Mouse (Mus musculus) left cerebral cortex, adult 2 months (tissue): Measurements from ENCODE around the gene Arid1a. TPM values are rescaled to one million over a fixed set of nuclear protein-coding genes. Genes with fewer than 3 reads are reported as not detected.

Source experiments
- DNase-seq, 2 experiments: peaks; one replicate each; pipeline ENCODE4 v3.0.0; 2021 to 2022; ENCODE audit warnings: low spot score in 2 of 2, mixed read lengths in 1 of 2; ENCODE audit errors: extremely low spot score in 1 of 2
- H3K27ac ChIP-seq: fragments of 200-600 bp; 2 replicates; pipeline ENCODE4 v1.8.1; 2022
- H3K4me3 ChIP-seq: fragments of 200-600 bp; 2 replicates; pipeline ENCODE4 v1.8.1; 2022
- CTCF ChIP-seq: fragments of 200-600 bp; IDR thresholded peaks from 2 replicates; pipeline ENCODE4 v1.8.1; 2022; ENCODE audit warnings: antibody characterized with exemption, mild to moderate bottlenecking, moderate library complexity
- intact Hi-C: fragments of 180-260 bp; cut with DNase I; formaldehyde crosslinking; loops from one replicate; pipeline ENCODE4 v1.15.1; 2025
- total RNA-seq, 2 experiments: library from RNA; stranded (reverse); gene quantifications; 2 replicates each; pipeline ENCODE4 v1.2.3; 2021

Arid1a gene
- total RNA-seq, 2 experiments from 2014 or later = 90.9 to 98.6 TPM

DNA sequence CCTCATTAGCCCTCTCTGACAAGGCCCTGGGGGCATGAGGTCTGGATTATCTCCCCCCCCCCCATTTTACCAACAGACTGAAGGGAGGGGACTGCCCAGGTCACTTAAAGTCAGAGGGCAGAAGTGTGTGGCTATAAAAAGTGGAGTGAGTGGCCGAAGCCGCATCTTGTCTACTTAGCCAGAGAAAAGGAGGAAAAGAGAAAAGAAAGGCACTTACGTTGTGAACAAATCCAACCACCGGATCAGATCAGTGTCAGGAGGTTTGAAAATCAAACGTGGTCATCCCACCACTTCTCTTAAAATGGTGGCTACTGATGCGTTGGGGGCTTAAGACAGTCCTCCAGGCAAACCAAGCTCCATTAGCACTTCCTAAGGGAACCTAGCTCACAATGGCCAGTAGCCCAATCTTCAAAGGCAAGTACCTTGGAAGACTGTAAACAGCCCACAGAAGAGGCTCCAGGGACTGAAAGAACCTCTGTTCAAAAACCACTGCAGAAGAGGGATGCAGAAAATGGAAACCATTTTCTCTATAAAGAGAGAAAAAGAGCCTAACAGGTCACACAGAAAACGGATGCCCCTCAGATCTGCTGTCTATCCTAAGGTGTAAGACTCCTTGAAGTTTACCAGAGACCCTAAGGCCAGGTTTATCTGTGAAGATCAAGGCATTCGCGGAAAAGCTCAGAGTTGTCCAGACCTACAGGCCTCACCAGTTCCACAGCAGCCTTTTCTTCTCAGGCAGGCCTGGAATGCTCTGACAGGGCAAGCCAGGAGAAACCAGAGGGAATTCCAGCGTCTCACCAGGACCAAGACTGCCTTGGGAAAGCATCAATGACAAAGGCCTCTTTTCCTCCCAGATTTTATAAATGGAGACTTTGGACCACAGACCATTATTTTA lies 1.5 kb downstream of the Arid1a start:
- DNase-seq = no peak
- Histone ChIP-seq H3K27ac (peak overlapping the region; percentile 71), H3K4me3 (peak overlapping the region; percentile 96)
- intact Hi-C loops = loop anchor here (1.0 to 10.0 kb wide), 2 partner anchors 83 to 160 kb away; partner anchors contain the start of gene Pigv
- no peak for TF ChIP-seq CTCF

GRCm38 (mm10) chr4:133754238-133754637 lies 2.3 kb downstream of the Arid1a start:
- Histone ChIP-seq H3K4me3 (peak overlapping the region; percentile 96), H3K27ac (peak overlapping the region; percentile 97)
- intact Hi-C loops = loop anchor here (1.0 to 10.0 kb wide), 2 partner anchors 82 to 159 kb away; partner anchors contain the start of gene Pigv
- DNase-seq = peak; percentile 99 to 100
- no peak; the same call in none of the 2 replicates for TF ChIP-seq CTCF

DNA sequence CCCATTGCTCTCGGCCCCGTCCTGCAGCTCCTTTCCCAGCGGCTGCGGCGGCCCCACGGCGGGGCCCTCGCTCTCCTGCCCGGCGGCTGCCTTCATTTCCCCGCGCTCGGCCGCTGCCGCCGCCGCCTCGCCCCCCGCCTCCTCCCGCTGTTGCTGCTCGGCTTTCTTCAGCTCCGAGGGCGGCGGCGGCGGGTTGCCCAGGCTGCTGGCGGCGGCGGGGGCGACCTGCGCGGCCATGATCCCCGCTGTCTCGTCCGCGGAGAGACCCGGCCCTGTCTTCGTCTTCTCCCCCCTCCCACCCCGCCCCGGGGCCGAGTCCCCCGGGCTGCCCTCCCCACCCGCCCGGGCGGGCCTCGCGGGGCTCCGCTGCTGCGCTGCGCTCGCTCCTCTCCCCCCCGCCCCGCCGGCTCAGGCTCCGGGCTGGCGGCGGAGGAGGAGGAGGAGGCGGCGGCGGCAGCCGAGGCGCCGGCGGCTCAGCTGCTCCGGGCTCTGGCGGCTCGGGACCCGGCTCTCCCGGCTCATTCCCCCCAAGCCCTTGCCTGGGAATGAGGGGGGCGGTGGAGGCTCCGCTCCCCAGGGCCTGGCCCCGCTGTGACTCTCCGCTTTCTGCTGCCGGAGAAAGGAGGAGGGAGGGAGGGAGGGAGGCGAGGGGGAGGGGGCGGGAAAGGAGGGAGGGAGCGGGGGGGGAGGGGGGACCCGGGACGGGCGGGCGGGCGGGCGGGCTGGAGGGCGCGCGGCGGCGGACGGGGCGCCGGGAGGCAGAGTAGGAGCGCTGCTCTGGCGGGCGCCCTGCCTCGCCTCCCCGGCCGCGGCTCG lies 3.0 kb downstream of the Arid1a start:
- intact Hi-C loops = loop anchor here (1.0 to 10.0 kb wide), 2 partner anchors 81 to 159 kb away; partner anchors contain the start of gene Pigv
- TF ChIP-seq CTCF = no peak
- Histone ChIP-seq H3K27ac (peak overlapping the region; percentile 97), H3K4me3 (peak overlapping the region; percentile 96)
- DNase-seq = peak; percentile 65 to 71

GRCm38 (mm10) chr4:133752449-133753374 lies 3.9 kb downstream of the Arid1a start:
- no peak for TF ChIP-seq CTCF
- peak; percentile 49 to 54 for DNase-seq
- intact Hi-C loops = loop anchor here (10.0 kb wide), 1 partner anchor 158 kb away; no protein-coding TSS in a partner anchor
- H3K4me3 ChIP-seq = peak overlapping the region; percentile 96
- H3K27ac ChIP-seq = peak overlapping the region; percentile 97

DNA sequence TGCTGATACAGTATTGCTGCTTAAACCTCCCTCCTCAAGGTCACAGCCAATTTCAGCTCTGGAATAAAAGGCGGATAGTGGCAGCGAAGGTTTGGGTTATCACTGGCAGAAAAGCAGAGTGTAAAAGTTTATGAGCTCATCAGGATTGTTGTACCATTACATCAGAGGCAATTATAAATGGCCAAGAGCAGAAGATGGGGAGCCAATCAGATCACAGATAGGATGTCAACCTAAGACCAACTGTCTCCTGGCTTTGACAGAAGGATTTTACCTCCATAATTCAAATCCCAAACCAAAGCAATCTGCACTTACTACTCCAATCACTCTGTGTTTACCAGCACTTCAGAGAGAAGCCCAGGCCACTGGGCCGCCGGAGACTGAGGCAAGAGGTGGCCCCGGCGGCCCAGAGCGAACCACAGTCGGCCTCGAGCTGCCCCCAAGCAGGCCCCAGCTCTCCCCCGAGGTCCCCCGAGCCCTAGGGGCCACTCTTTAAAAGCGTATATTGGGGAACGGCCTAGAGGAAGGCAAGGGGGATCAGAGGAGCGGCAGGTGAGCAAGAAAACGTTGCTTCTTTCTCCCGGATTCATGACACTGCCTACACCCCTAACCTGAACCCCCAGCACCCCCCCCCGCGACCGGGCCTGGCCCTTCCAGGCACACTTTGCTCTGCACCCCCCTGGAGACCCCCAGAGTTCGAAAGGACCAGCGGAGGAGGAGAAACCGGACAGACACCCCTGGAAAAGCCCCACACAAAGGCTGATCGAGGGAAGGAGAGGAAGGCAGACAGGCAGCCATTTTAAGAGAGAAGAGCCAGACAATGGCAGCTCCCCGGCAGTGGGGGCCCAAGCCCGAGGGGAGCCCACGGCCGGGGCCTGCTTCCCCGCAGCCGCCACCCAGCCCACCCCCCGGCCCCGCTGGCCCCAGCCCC lies 4.8 kb downstream of the Arid1a start:
- H3K4me3 ChIP-seq = peak overlapping the region; percentile 96
- peak in 1 of 2 experiments; percentile 23 for DNase-seq
- no peak for TF ChIP-seq CTCF
- intact Hi-C loops = loop anchor here (2.0 to 10.0 kb wide), 2 partner anchors 19 to 157 kb away; no protein-coding TSS in a partner anchor
- peak overlapping the region; percentile 97 for H3K27ac ChIP-seq

GRCm38 (mm10) chr4:133750184-133750775 lies 6.3 kb downstream of the Arid1a start:
- no peak for TF ChIP-seq CTCF
- no peak for DNase-seq
- intact Hi-C loops = loop anchor here (2.0 to 10.0 kb wide), 2 partner anchors 17 to 155 kb away; no protein-coding TSS in a partner anchor
- H3K27ac ChIP-seq = no peak overlapping the region
- H3K4me3 ChIP-seq = peak overlapping the region; percentile 23; the same call in 1 of the 2 replicates

GRCm38 (mm10) chr4:133735282-133735681 lies 21.3 kb downstream of the Arid1a start:
- TF ChIP-seq CTCF = no peak
- intact Hi-C loops = no loop called here
- no peak overlapping the region for H3K27ac ChIP-seq
- no peak for DNase-seq
- no peak overlapping the region for H3K4me3 ChIP-seq

- Histone ChIP-seq H3K27ac (peak overlapping the region; percentile 45), H3K4me3 (0 out of 2 replicates have a peak overlapping the region, but pooled peaks have one; percentile 9)
- TF ChIP-seq CTCF = no peak
- DNase-seq = no peak
- intact Hi-C loops = no loop called here
Observed at GRCm38 (mm10) chr4:133730122-133730521, 26.4 kb downstream of the Arid1a start.

GRCm38 (mm10) chr4:133729541-133730093 lies 27.0 kb downstream of the Arid1a start:
- TF ChIP-seq CTCF = no peak
- Histone ChIP-seq H3K4me3 (0 out of 2 replicates have a peak overlapping the region, but pooled peaks have one; percentile 9), H3K27ac (peak overlapping the region; percentile 45)
- intact Hi-C loops = loop anchor here (1.0 to 2.0 kb wide), 2 partner anchors 27 to 57 kb away; partner anchors contain the start of genes Arid1a and Pigv
- peak; percentile 72 to 80 for DNase-seq
